Mouse (Mus musculus) bone marrow, adult 2 months (tissue): ENCODE measurements around the gene Mindy4.

Experiments used
- CTCF ChIP-seq: fragments of 200-500 bp; IDR thresholded peaks from 2 replicates; pipeline ENCODE4 v1.5.1; 2011; ENCODE audit warnings: low read length, control low read depth; ENCODE audit not compliant: control insufficient read depth, insufficient read depth
- POLR2A ChIP-seq: fragments of 200-500 bp; IDR thresholded peaks from 2 replicates; pipeline ENCODE4 v1.6.1; 2011; ENCODE audit warnings: low read depth, mild to moderate bottlenecking, control low read depth, low read length, borderline replicate concordance; ENCODE audit not compliant: control insufficient read depth

DNA sequence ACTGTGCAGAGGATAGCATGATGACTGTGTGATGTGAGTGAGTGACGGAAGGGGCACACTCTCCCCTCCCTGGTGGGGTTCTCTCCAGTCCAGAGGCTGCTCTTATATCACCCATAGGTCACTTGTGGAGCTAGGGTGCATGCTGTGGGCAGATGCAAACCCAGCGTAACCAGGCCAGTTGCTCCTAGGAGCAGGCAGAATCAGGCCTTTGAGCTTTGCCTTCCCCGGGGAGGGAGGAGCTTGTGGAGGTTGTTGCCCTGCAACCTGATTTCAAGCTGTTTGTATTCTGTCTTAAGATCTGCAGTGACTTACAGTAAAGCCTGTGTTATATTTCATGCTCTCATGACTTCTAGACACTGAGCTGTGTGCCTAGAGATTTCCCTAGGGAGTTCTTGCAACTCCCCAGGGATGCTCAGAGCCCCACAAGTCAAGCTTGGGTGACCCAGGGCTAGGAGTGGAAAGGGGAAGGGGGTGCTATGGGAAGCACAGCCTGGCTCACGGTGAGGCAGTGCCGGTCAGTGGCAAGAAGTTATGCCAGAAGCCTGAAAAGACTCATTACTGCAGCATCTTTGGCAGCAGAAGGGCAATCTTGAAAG lies 84.9 kb downstream of the Mindy4 start:
- TF ChIP-seq CTCF (no peak), POLR2A (no peak)
